16 mouse cellular contexts compared by ENCODE assay signal in the genomic region with DNA sequence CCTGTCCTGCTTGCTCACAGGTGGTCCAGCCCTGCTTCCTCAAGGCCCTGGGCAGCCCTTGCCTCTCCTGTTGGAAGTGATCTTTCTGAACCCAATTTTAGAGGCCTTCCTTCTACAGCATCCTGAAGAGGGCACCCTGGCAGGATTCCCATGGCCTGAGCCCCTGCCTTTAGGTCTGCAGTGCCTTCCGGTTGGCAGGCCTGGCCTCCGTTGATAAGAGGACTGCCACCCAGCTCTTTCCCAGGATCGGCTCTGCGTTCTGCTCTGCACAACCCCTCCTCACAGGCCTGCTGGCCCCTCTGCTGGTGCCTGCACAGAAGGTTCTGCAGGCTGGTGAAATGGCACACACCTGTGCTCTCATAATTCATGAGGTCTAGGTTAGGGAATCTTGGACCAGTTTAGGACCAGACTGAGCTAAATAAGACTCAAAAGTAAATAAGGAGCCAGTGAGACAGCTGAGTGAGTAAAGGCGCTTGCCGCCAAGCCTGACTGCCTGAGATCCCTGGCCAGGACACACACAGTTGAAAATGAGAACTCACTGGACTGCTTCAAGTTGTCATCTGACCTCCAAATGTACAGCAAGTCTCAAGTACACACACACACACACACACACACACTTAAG. TPM values are rescaled to one million over a fixed set of nuclear protein-coding genes. Genes with fewer than 3 reads are reported as not detected.
DNase-seq lines count a peak whose midpoint lies in the region; ATAC-seq and TF ChIP-seq lines count a peak whose summit lies in the region.
"Had no signal": no experiment of that assay in that cellular context is flagged by ENCODE, and none has a peak within 500 bp of the region (broad histone marks: within the 10 kb centered on the region; RNA-seq: fewer than 3 reads in every experiment).

No protein-coding gene starts in this region.

- H3K36me3 ChIP-seq in kidney, embryonic 16.5 days (ENCODE audit: insufficient read depth, low read length), result no peaks in the 10 kb centered on the region
- H3K36me3 ChIP-seq in kidney, adult 2 months (ENCODE audit: control insufficient read depth, insufficient read depth, low read length), result no peaks in the 10 kb centered on the region
- H3K36me3 ChIP-seq: midbrain, embryonic 15.5 days; neural tube, embryonic 15.5 days had no signal

- no peak overlapping the region for H3K27ac ChIP-seq in kidney, embryonic 16.5 days (ENCODE audit: low read length)
- H3K27ac ChIP-seq in kidney, adult 2 months (ENCODE audit: insufficient read depth, low read depth, low read length), result no peak overlapping the region
- H3K27ac ChIP-seq: kidney, postnatal 0 days; midbrain, embryonic 15.5 days; neural tube, embryonic 15.5 days had no signal

- H3K4me1 ChIP-seq in kidney, embryonic 16.5 days (ENCODE audit: insufficient read depth, low read length), result no peaks in the 10 kb centered on the region; the same call in 1 of the 2 replicates
- no peaks in the 10 kb centered on the region for H3K4me1 ChIP-seq in kidney, adult 2 months (ENCODE audit: control insufficient read depth, insufficient read depth, low read length)
- H3K4me1 ChIP-seq: midbrain, embryonic 15.5 days had no signal

- intact Hi-C loops in gastrocnemius, postnatal 14 days (cut with DNase I; ENCODE audit: low total_unique reads), result no loop called here

- no peaks in the 10 kb centered on the region for H3K27me3 ChIP-seq in kidney, embryonic 16.5 days (ENCODE audit: insufficient read depth, low read length)
- no peaks in the 10 kb centered on the region for H3K27me3 ChIP-seq in kidney, adult 2 months (replicated peaks; ENCODE audit: control insufficient read depth, insufficient read depth, low read length)
- H3K27me3 ChIP-seq: midbrain, embryonic 15.5 days; neural tube, embryonic 15.5 days had no signal

- ATAC-seq in kidney, embryonic 16.5 days (ENCODE audit: low FRiP score, low TSS enrichment), result 0 out of 2 replicates have a peak, but pooled peaks have one; percentile 16
- ATAC-seq: midbrain, embryonic 15.5 days had no signal

- H3K9me3 ChIP-seq in kidney, embryonic 16.5 days (ENCODE audit: low read length), result no peaks in the 10 kb centered on the region
- H3K9me3 ChIP-seq: midbrain, embryonic 15.5 days; neural tube, embryonic 15.5 days had no signal

- H3K9ac ChIP-seq in kidney, embryonic 16.5 days (replicated peaks; ENCODE audit: low read length), result no peak overlapping the region
- H3K9ac ChIP-seq: midbrain, embryonic 15.5 days; neural tube, embryonic 15.5 days had no signal

- peak; percentile 55 for DNase-seq in gastrocnemius, adult 18-20 months (ENCODE audit: low spot score)
- DNase-seq in gastrocnemius, postnatal 14 days, result no peak
- DNase-seq in kidney, postnatal 14 days, result no peak
- DNase-seq in liver, result peak; percentile 90
- peak; percentile 76 to 78 for DNase-seq in spleen, postnatal 4 days (ENCODE audit: low spot score in 2 of 2)
- no peak for DNase-seq in kidney, adult 2 months
- DNase-seq in B cell, adult 2 months, result no peak
- DNase-seq: adrenal gland, postnatal 14 days; heart, adult 11 months; lung, adult 2 months; thymus, postnatal 14 days had no signal

- WGBS in kidney, embryonic 16.5 days, result 68% methylated on average over 6 of the region's 6 CpGs
- WGBS in kidney, adult 2 months, result 77% methylated on average over 6 of the region's 6 CpGs

- no peak overlapping the region for H3K4me2 ChIP-seq in kidney, embryonic 16.5 days (replicated peaks; ENCODE audit: low read depth, low read length)
- H3K4me2 ChIP-seq: midbrain, embryonic 15.5 days; neural tube, embryonic 15.5 days had no signal

- H3K4me3 ChIP-seq in kidney, embryonic 16.5 days (ENCODE audit: low read length), result no peak overlapping the region
- no peak overlapping the region for H3K4me3 ChIP-seq in kidney, adult 2 months (ENCODE audit: insufficient read depth, low read depth, low read length)
- H3K4me3 ChIP-seq: midbrain, embryonic 15.5 days; neural tube, embryonic 15.5 days had no signal

- TF ChIP-seq POLR2A in kidney, adult 2 months (IDR thresholded peaks at IDR 0.05; ENCODE audit: low read depth, low read length), result no peak

- TF ChIP-seq CTCF in kidney, adult 2 months (conservative IDR thresholded peaks at IDR 0.05; ENCODE audit: insufficient read depth, insufficient read length, low read depth, low read length), result no peak

RNA-seq across cellular contexts. Expression of a gene that starts 8.5 kb away (rescaled TPM):
- not detected for total RNA-seq in gastrocnemius, adult 18-20 months (2021)
- total RNA-seq in gastrocnemius, postnatal 14 days (2021), result not detected
- polyA plus RNA-seq in kidney, embryonic 16.5 days (2015; fragmentation: Nextera tagmentation; extraction: Ambion mirVana), result not detected in 2 replicates
- 0.06 and 0.16 TPM in 2 replicates for polyA plus RNA-seq in kidney, adult 2 months (2012; rRNA removed)
- total RNA-seq: adrenal gland, postnatal 14 days had no signal
- polyA plus RNA-seq: small intestine, adult 2 months had no signal

RNA-seq across cellular contexts. Expression of a gene that starts 51.3 kb away (rescaled TPM):
- 1 to 10 TPM; 2.2 to 5.4 TPM for total RNA-seq in gastrocnemius, adult 18-20 months (2021)
- 10 to 100 TPM in 1 of 2 experiments, 1 to 10 TPM in 1; 8.3 to 10.7 TPM for total RNA-seq in gastrocnemius, postnatal 14 days (2021)
- 18.7 and 19.4 TPM in 2 replicates for polyA plus RNA-seq in kidney, embryonic 16.5 days (2015; fragmentation: Nextera tagmentation; extraction: Ambion mirVana)
- polyA plus RNA-seq in kidney, adult 2 months (2012; rRNA removed), result 9.8 and 10.4 TPM in 2 replicates

RNA-seq across cellular contexts. Expression of a gene that starts 58.4 kb away (rescaled TPM):
- total RNA-seq in gastrocnemius, adult 18-20 months (2021), result not detected
- total RNA-seq in gastrocnemius, postnatal 14 days (2021), result under 1 TPM; 0.44 to 0.57 TPM
- polyA plus RNA-seq in kidney, embryonic 16.5 days (2015; fragmentation: Nextera tagmentation; extraction: Ambion mirVana), result 15.5 and 16.9 TPM in 2 replicates
- polyA plus RNA-seq in kidney, adult 2 months (2012; rRNA removed), result 0.08 and 0.11 TPM in 2 replicates

Comparison
In these comparisons a context has a peak if more than half of its experiments do, and no peak if none do; other contexts are left out.
1. DNase-seq: peak in gastrocnemius, adult 18-20 months (single experiment), liver (single experiment) and spleen, postnatal 4 days (2 of 2); none in gastrocnemius, postnatal 14 days (single experiment), kidney, postnatal 14 days (single experiment), kidney, adult 2 months (single experiment) and B cell, adult 2 months (0 of 2).